Mouse (Mus musculus) T-cell, adult 2 months (primary cell): ENCODE results near the gene Gpha2.

Experiments
- DNase-seq: peaks from one replicate; pipeline ENCODE4 v3.0.0; 2022; ENCODE audit warnings: low spot score

Gene Gpha2

GRCm38 (mm10) chr19:6242281-6242680 lies 16.1 kb downstream of the Gpha2 start:
- DNase-seq = peak; percentile 92

- DNase-seq = no peak
These were observed 17.0 kb downstream of the Gpha2 start for GRCm38 (mm10) chr19:6243226-6243625.

GRCm38 (mm10) chr19:6245806-6246205 lies 19.6 kb downstream of the Gpha2 start:
- no peak for DNase-seq

- no peak for DNase-seq
These were observed 21.5 kb downstream of the Gpha2 start for GRCm38 (mm10) chr19:6247526-6248300.

GRCm38 (mm10) chr19:6253021-6253420 lies 26.8 kb downstream of the Gpha2 start:
- no peak for DNase-seq

- no peak for DNase-seq
These were observed 34.2 kb downstream of the Gpha2 start for GRCm38 (mm10) chr19:6260428-6260827.

- no peak for DNase-seq
These were observed 34.8 kb downstream of the Gpha2 start for GRCm38 (mm10) chr19:6260946-6261345.

- no peak for DNase-seq
These were observed 35.2 kb downstream of the Gpha2 start for GRCm38 (mm10) chr19:6261379-6261778.

DNA sequence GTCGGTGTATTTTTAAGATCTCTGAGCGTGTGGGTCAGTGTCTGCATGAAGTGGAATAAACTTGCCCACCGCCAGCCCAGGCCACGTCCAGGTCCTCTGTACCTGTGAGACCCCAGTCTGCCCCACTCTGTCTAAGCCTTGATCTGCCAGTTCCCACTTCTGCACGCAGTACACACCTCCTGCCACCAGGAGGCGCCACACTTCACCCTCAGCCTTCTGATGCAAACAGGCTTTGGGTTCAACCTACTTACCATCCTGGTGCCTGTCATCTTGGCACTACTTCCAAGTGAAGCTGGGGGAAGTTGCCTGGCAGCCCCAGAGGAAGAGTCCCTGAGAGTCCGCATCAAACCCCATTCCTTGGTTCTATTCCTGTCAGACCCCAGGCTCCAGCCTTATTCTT lies 36.0 kb downstream of the Gpha2 start:
- DNase-seq = peak; percentile 74

- DNase-seq = no peak
These were observed 36.8 kb downstream of the Gpha2 start for GRCm38 (mm10) chr19:6262839-6263433.

DNA sequence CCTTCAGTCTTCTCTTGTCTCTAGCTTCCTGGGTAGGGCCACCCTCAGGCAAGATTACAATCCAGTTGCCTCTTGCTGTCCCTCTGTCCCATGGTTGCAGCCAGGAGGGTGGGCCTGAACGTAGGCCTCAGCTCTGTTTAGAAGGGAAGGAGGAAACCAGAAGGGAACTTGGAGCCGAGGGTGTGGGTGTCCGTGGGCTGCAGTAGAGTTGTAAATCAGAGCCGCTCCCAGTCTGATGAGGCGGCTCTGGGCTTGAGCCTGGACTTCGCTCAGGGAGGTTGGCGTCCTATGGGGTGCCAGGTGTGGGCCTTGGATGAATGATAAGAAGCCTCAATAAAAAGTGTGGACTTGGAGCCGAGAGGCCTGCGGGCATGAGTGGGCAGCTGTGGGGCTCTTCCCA lies 38.0 kb downstream of the Gpha2 start:
- DNase-seq = no peak

DNA sequence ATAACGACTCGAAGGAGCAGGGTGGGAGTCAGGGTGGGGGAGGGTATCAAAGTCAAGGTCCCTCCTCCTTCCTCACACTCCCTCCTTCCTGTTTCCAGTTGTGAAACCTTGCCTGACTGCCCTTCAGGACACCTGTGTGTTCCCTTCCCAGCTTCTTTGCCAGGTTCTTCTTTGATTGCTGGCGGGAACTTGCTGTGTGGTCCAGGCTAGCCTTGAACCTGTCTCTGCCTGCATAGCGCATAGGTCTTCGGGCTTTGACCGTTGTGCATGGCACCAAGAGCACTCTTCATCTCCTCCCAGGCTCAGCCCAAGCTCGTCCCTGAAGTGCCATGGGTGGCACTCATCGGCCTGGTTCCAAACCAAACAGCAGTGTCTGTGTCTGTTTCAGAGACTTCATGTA lies 38.8 kb downstream of the Gpha2 start:
- no peak for DNase-seq

DNA sequence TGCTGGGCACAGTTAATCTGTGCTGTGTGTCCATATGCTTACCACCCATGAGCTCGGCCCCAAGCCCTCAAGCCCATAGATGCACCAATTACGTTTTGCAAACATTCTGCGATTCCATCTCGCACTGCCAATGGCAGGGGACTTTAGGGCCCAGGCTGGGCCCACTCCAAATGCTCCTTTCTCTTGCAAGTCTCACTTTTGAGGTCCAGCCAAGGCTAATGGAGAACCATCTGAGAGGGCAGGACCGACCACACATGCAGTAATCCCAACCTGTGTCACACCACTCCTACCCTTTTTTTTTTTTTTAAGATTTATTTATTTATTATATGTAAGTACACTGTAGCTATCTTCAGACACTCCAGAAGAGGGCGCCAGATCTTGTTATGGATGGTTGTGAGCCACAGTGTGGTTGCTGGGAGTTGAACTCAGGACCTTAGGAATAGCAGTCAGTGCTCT lies 39.6 kb downstream of the Gpha2 start:
- DNase-seq = no peak

- DNase-seq = no peak
These were observed 41.4 kb downstream of the Gpha2 start for GRCm38 (mm10) chr19:6267306-6268169.

- DNase-seq = peak; percentile 85
These were observed 42.0 kb downstream of the Gpha2 start for GRCm38 (mm10) chr19:6268170-6268528.

- DNase-seq = no peak
These were observed 42.5 kb downstream of the Gpha2 start for GRCm38 (mm10) chr19:6268670-6269132.

DNA sequence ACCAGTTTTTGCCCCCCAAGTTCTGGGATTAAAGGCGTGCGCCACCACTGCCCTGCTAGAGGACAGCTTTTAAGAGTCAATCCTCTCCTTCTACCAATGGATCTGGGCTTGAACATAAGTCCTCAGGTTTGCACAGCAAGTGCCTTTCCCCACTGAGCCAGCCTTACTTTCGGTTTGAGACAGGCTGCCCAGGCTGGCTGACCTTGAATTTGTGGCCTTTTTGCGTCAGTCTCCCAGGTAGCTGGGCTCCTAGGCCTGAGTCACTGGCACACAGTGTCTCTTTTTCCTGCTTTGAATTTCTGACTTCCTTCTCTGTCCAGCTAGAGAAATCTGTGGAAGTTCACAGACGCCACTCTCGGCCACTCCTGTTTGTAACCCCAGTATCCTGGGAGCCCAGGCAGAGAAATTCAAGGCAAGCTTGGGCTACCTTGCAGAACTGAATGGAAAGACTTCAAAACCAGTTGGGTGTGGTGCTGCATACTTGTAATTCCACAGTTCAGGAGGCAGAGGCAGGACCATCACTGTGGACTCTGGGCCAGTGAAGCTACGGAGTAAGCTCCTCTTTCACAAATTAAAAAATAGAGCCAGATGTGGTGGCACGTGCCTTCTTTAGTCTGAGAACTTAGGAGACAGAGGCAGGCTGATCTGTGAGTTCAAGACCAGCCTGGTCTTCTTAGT lies 43.8 kb downstream of the Gpha2 start:
- DNase-seq = no peak

DNA sequence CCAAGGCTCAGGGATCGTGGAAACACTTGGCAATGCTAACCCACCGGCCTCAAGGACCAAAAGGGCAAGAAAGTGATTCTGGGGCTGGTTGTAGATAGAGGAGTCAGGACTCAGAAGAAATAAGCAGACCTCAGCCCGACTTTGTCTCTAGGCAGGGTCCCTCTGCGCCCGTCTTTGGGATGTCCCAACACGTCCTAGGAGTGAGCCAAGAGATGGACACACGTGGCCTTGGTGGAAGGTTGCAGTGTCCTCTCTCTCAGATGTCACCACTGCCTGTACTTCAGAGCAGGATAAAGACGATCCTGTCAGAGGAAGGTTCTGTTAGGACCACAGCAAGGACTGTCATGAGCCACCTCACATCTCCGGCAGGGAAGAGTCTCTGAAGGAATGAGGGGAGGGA lies 44.5 kb downstream of the Gpha2 start:
- DNase-seq = no peak

- DNase-seq = no peak
These were observed 45.0 kb downstream of the Gpha2 start for GRCm38 (mm10) chr19:6271206-6271605.

DNA sequence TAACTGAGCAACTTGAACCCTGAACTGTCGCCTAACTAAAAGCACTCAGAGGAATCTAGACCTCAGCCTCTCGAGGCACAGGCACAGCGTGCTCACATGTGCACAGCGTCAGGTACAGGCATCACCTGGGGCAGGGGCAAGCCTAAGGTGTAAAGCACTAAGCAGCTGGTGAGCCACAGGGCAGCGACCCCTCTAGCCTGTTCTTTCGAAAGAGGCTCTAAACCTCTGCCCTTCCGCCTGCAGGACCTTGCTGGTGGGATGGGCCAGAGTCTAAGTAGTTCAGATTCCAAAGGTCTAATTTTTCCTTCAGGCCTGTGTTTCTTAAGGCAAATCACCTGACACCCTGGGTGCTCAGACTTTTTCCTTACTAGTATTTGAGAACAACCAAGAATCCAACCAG lies 45.9 kb downstream of the Gpha2 start:
- no peak for DNase-seq

GRCm38 (mm10) chr19:6272738-6273137 lies 46.6 kb downstream of the Gpha2 start:
- DNase-seq = no peak

- no peak for DNase-seq
These were observed 47.4 kb downstream of the Gpha2 start for GRCm38 (mm10) chr19:6273592-6273991.
